Mouse (Mus musculus): ENCODE measurements around the gene Ccdc13.

Ccdc13 gene

DNA sequence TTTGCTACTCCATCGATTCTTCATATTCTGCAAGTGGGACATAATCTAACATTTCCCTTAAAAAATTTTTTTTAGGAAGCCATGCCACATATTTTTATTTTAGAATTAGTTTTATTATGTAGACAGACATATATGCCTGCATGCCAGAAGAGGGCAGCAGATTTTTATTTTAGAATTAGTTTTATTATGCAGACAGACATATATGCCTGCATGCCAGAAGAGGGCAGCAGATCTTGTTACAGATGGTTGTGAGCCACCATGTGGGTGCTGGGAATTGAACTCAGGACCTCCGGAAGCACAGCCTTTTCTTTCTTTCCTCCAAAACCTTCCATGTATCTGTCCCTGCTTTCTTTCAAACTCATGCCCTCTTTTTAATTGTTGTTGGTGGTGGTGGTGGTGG, 3.7 kb upstream of the Ccdc13 start:
- no peak for DNase-seq

GRCm38 (mm10) chr9:121839622-121839965, 333 bp upstream of the Ccdc13 start:
- no peak for DNase-seq

- DNase-seq, result no peak
Measured at GRCm38 (mm10) chr9:121838008-121838407, 1.3 kb downstream of the Ccdc13 start.

- DNase-seq, result no peak
Measured at GRCm38 (mm10) chr9:121833825-121834224, 5.4 kb downstream of the Ccdc13 start.

DNA sequence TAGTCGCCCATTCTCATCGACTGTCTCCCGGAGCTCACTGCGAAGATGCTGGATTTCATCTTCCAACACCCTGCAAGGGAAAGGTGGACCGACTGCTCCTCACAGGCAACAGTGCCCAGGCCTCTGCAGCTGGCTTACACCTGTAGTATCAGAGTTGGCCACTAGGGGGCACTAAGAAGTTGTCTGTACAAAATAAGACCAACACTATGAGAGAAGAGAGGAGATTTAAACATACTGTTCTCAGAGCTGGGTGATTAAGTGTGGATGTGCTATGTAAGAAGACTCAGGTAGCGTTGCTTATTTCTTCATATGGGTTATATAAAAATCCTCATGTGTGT, 8.3 kb downstream of the Ccdc13 start:
- peak; percentile 92 for DNase-seq

GRCm38 (mm10) chr9:121830243-121830955, 8.9 kb downstream of the Ccdc13 start:
- DNase-seq, result peak; percentile 69

GRCm38 (mm10) chr9:121829270-121829992, 9.8 kb downstream of the Ccdc13 start:
- no peak for DNase-seq

- no peak for DNase-seq
Measured at GRCm38 (mm10) chr9:121828314-121828713, 10.9 kb downstream of the Ccdc13 start.

DNA sequence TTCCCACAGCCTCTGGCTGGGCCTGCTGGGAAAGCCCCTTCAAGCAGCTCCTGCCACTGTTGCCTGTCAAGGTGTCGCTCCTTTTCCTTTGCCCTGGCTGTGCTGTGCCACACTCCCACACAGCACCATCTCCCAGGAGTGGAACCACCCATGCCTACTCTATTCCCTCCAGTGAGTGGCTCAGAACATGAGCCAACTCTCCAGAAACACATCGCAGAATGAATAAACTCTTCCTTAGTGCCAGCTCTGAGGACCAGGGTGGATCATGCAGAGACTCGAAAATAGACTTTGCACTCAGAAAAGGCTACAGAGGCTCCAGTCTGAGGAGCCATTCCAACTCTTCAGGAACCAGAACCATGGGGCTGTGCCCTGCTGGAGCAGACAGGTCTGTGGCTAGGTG, 12.9 kb downstream of the Ccdc13 start:
- no peak for DNase-seq

GRCm38 (mm10) chr9:121823991-121824390, 15.3 kb downstream of the Ccdc13 start:
- DNase-seq, result peak; percentile 64

DNA sequence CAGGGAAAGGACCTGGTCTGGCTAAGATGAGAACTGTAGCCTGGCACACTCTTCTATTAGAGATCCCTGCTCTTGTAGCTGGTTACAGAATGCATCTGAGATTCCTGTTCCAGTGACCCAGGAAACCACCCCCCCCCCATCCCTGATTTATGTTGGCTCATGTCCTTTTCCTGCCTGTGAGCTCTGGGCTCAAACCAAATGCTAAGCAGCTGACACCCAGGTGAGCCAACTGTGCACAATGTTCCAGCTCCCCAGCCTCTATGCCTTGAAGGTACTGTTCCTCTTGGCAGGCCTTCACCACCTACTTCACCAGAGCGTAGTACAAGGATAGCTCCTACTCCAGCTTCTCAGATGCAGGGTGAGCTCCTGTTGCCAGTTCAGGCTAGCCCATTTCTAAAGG, 16.2 kb downstream of the Ccdc13 start:
- DNase-seq, result peak; percentile 88

- DNase-seq, result peak; percentile 56
Measured at GRCm38 (mm10) chr9:121822585-121822991, 16.7 kb downstream of the Ccdc13 start.

DNA sequence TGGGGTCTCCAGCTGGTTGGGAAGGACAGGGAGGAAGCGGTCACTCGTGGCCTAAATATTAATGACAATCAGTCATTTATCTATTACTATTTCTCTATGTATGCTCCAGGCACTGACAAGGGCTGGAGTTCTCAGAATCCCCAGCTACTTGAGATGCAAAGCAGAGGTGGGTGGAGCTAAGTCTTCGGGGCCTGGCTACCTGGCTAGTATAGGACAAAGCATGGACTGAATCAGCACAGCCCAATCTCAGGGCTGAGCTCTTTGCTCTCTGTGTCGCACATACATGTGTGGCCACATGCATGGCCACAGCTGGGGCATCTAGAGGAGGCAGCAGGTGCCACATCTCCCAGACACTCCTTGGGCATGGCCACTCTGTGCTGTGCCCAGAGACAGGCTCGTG, 18.5 kb downstream of the Ccdc13 start:
- no peak for DNase-seq

- DNase-seq, result peak; percentile 88
Measured at GRCm38 (mm10) chr9:121819771-121820471, 19.3 kb downstream of the Ccdc13 start.

DNA sequence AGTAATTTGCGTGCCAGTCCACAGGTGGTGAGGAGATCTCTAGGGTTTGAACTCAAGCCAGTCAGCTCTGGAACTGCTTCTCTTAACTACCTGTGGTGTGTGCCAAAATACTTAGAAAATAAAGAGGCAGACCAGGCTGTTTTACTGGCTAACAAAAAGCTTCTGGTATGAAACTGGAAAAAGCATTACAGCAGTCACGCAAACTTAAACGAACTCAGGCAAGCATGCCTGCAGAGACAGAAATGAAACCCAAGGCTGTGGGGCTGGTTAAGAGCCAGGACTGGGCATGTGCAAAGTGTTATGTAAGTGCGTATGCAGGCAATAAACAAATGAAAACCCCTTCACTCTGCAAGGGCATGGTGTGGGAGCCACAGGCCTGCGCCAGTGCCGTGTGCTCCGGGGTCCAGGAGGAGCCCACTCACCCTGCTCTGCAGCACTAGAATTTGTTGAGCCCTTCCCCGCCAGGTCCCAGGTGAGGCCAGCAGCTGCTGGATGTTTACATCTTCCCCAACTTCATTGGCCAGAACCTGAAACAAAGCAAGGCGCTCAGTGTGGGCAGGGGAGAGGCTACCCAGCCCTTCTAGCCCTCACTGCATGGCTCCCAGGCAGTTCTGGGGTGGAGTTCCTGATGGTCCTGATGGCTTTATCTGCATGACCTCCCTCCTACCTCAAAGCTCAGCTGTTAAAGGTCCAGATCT, 20.0 kb downstream of the Ccdc13 start:
- DNase-seq, result peak; percentile 73

- DNase-seq, result no peak
Measured at GRCm38 (mm10) chr9:121815183-121815582, 24.1 kb downstream of the Ccdc13 start.

- DNase-seq, result peak; percentile 66
Measured at GRCm38 (mm10) chr9:121810081-121810821, 29.0 kb downstream of the Ccdc13 start.

DNA sequence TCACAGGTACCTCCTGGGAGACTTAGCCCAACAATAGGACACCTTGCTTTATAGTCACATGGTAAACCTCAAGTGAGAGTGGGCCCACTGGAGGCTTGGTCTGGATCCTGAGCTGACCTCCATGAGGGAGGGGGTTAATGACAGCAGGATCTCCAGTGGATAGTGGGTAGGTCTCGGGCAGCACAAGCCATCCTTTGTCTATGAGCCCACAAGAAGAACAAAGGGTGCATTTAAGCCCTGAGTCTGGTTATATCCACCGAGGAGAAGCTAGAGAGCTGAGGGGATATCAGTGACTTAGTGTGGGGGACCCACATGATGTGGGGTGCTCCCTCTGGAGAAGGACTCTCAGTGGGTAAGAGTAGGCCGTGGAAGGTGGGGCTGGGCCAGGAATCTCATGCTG, 30.8 kb downstream of the Ccdc13 start:
- no peak for DNase-seq

DNA sequence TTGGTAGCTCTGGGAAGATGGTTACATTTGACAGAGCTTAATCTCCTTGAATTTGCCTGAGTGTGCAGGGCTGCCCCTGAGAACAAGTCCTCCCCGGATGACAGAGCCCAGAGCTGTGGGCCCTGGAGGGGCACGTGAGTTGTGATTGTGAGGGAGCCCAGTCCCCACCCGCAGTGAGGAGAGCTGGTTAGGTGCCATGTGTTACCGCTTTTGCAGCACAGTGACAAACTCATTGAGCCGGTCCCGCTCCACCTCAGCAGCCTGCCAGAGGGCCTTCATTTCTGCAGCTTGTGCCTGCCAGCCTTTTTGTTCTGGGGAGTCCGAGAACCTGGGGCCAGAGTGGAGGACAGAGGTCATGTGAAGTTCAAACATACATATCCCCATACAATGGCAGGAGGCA, 31.3 kb downstream of the Ccdc13 start:
- peak; percentile 46 for DNase-seq

DNA sequence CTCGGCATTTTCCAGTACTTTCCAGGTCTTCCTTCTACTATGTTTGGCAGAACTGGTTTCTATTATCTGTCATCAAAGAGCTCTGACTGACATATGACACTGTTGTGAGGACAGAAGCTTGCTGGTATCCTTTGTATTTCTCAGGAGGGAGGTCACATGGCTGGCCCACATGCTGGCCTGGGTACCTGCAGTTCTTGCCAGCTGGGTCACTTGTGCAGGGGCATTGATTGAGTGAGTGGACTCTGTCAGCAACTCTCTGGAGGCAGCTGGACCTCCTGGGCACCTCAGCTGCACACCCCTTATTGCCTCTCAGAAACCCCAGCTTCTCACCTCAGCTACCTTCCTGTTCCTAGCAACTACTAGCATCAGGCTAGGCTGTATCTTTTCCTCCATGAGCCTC, 31.7 kb downstream of the Ccdc13 start:
- DNase-seq, result no peak

DNA sequence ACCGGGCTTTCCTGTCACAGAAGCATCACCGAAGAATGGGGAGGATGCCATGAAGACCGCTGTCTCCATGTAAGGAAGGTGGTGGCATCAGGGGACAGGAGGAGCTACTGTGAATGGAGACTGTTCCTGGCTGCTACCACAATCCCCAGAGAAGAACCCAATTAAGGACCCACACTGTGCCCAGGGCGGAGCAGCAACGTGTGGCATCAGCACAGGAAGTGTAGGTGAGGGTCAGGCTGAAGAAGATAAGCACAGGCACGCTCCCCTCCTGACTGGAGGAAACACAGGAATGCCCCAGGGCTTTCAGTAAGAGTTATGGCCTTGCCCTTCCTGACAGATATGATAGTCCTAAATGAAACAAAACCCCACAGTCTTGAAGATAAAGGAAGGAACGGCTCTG, 36.5 kb downstream of the Ccdc13 start:
- DNase-seq, result no peak

- DNase-seq, result no peak
Measured at GRCm38 (mm10) chr9:121798887-121799520, 40.3 kb downstream of the Ccdc13 start.

All from cerebellum, adult 9-10 months (tissue).